Mouse (Mus musculus): Measurements from ENCODE around the gene Atp13a3. TPM values are rescaled to one million over a fixed set of nuclear protein-coding genes. Genes with fewer than 3 reads are reported as not detected.
"Not testable (repeated sequence)": the region's sequence is repeated elsewhere in the genome, so short reads cannot be mapped to it uniquely, and the experiment has no call there.

The Atp13a3 gene
- polyA plus RNA-seq (2012; fragmentation: generic; extraction: Trizol): 30.5 TPM
- long read RNA-seq, experiment 1, partial matches to known transcripts: 1 of 5 reads
- long read RNA-seq, experiment 1, other reads (novel, unspliced or antisense): 4 of 5 reads
- long read RNA-seq, experiment 2, partial matches to known transcripts: 2 of 13 reads
- long read RNA-seq, experiment 2, other reads (novel, unspliced or antisense): 11 of 13 reads

DNA sequence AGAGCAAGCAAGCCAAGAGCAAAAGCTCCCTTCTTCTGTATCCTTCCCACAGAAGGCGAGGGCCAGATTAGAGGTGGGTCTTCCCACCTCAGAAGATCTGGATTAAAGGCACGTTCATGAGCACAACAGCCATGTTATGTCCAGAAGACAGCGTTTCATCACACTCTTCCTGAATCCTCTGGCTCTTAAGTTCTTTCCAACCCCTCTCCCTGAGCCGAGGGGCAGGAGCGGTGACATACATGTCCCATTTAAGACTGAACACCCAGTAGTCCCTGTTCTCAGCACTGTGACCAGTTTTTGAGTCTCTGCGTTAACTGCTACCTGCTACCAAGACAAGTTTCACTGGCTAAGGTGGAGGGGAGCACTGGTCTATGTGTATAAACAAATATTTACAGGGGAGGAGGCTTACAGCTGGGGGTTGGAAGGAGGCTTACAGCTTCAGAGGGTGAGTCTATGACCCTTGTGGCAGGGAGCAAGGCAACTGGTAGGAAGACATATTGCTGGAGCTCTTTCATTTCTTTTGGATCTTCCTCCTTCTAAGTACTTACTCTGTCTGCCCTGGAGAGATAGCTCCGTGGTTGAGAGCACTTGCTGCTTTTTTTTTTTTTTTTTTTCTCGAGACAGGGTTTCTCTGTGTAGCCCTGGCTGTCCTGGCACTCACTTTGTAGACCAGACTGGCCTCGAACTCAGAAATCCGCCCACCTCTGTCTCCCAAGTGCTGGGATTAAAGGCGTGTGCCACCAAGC is at the start of gene Atp13a3:
Gene Atp13a3 (minus strand): TSS at position 51 of the 746 bp plus-strand sequence.
- TF ChIP-seq CTCF (IDR thresholded peaks at IDR 0.05; ENCODE audit: control insufficient read depth, insufficient read depth, insufficient read length): no peak
- no peak within 1 kb of the TSS for H3K4me3 ChIP-seq (ENCODE audit: insufficient read depth, poor library complexity, severe bottlenecking)
- no peaks in the 10 kb centered on the region for H3K27me3 ChIP-seq (ENCODE audit: control insufficient read depth, insufficient read depth, insufficient read length)
- no peaks in the 10 kb centered on the region for H3K36me3 ChIP-seq (ENCODE audit: control insufficient read depth, insufficient read depth)
- H3ac ChIP-seq (ENCODE audit: control insufficient read depth, insufficient read length, low read depth): no peak within 1 kb of the TSS
- no peaks in the 10 kb centered on the region for H3K79me2 ChIP-seq (ENCODE audit: control insufficient read depth, insufficient read depth)
- no peaks in the 10 kb centered on the region for H3K79me3 ChIP-seq (ENCODE audit: low read depth)

- Histone ChIP-seq H3K36me3 (ENCODE audit: control insufficient read depth, insufficient read depth) (no peaks in the 10 kb centered on the region), H3K79me2 (ENCODE audit: control insufficient read depth, insufficient read depth) (no peaks in the 10 kb centered on the region), H3ac (ENCODE audit: control insufficient read depth, insufficient read length, low read depth) (no peak overlapping the region), H3K27me3 (ENCODE audit: control insufficient read depth, insufficient read depth, insufficient read length) (no peaks in the 10 kb centered on the region), H3K79me3 (ENCODE audit: low read depth) (no peaks in the 10 kb centered on the region), H3K4me3 (ENCODE audit: insufficient read depth, poor library complexity, severe bottlenecking) (no peak overlapping the region)
- no peak for TF ChIP-seq MAX (IDR thresholded peaks at IDR 0.05)
- no peak for TF ChIP-seq MYOD1 (IDR thresholded peaks at IDR 0.05; ENCODE audit: control insufficient read depth, insufficient read length, low read depth)
- TF ChIP-seq USF1 (IDR thresholded peaks at IDR 0.05; ENCODE audit: low read depth): no peak
- no peak for TF ChIP-seq CTCF (IDR thresholded peaks at IDR 0.05; ENCODE audit: control insufficient read depth, insufficient read depth, insufficient read length)
- no peak for TF ChIP-seq MYOG (IDR thresholded peaks at IDR 0.05; ENCODE audit: control insufficient read depth, extremely low read depth, insufficient read length)
- TF ChIP-seq FOSL1 (IDR thresholded peaks at IDR 0.05; ENCODE audit: insufficient read depth, low read length, poor library complexity, severe bottlenecking): no peak
- no peak for TF ChIP-seq CEBPB (IDR thresholded peaks at IDR 0.05; ENCODE audit: low read depth)
These were observed 47.6 kb upstream of the Atp13a3 start for GRCm38 (mm10) chr16:30453213-30453975.

DNA sequence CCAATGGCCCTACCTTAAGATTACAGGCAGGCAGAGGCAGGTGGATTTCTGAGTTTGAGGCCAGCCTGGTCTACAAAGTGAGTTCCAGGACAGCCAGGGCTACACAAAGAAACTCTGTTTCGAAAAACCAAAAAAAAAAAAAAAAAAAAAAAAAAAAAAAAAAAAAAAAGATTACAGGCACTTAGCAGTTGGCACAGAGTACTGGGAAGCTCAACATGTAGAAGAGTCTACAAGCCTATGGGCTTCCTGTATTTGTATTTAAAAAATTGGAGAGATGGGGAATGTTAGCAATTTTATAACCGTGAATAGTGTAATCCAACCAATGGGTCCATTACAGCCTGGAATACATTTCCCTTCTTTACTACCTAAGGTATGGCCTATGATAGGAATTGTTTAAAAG is 45.4 kb upstream of the Atp13a3 start:
- H3K27me3 ChIP-seq (ENCODE audit: control insufficient read depth, insufficient read depth, insufficient read length); H3K4me3 ChIP-seq (ENCODE audit: insufficient read depth, poor library complexity, severe bottlenecking); H3K79me2 ChIP-seq (ENCODE audit: control insufficient read depth, insufficient read depth); H3K79me3 ChIP-seq (ENCODE audit: low read depth); H3K36me3 ChIP-seq (ENCODE audit: control insufficient read depth, insufficient read depth); H3ac ChIP-seq (ENCODE audit: control insufficient read depth, insufficient read length, low read depth): not testable (repeated sequence)

- Histone ChIP-seq H3ac (ENCODE audit: control insufficient read depth, insufficient read length, low read depth) (no peak overlapping the region), H3K79me2 (ENCODE audit: control insufficient read depth, insufficient read depth) (no peaks in the 10 kb centered on the region), H3K4me3 (ENCODE audit: insufficient read depth, poor library complexity, severe bottlenecking) (no peak overlapping the region), H3K36me3 (ENCODE audit: control insufficient read depth, insufficient read depth) (no peaks in the 10 kb centered on the region), H3K79me3 (ENCODE audit: low read depth) (no peaks in the 10 kb centered on the region), H3K27me3 (ENCODE audit: control insufficient read depth, insufficient read depth, insufficient read length) (no peaks in the 10 kb centered on the region)
- no peak for TF ChIP-seq MAX (IDR thresholded peaks at IDR 0.05)
- TF ChIP-seq CTCF (IDR thresholded peaks at IDR 0.05; ENCODE audit: control insufficient read depth, insufficient read depth, insufficient read length): no peak
- TF ChIP-seq MYOD1 (IDR thresholded peaks at IDR 0.05; ENCODE audit: control insufficient read depth, insufficient read length, low read depth): no peak
- TF ChIP-seq FOSL1 (IDR thresholded peaks at IDR 0.05; ENCODE audit: insufficient read depth, low read length, poor library complexity, severe bottlenecking): no peak
- no peak for TF ChIP-seq MYOG (IDR thresholded peaks at IDR 0.05; ENCODE audit: control insufficient read depth, extremely low read depth, insufficient read length)
- no peak for TF ChIP-seq CEBPB (IDR thresholded peaks at IDR 0.05; ENCODE audit: low read depth)
- no peak for TF ChIP-seq USF1 (IDR thresholded peaks at IDR 0.05; ENCODE audit: low read depth)
These were observed 43.2 kb upstream of the Atp13a3 start for GRCm38 (mm10) chr16:30449017-30449416.

DNA sequence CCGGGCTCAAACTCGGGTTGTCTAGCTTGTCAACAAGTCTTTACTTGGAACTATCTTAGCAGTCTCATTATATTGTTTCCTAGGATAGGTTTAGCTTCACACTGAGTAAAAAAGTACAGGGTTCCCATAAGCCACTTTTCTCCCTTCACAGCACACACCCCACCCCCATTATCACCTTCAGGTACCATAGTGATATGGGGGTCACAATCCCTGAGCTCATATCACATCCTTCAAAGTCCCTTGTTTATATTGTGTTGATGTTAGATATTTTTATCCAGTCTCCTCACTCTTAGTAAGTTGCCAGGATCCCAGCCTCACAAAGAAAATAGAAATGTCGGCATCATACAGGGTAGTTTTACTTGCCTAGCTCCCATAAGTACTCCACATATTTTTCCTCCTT is 42.4 kb upstream of the Atp13a3 start:
- Histone ChIP-seq H3K4me3 (ENCODE audit: insufficient read depth, poor library complexity, severe bottlenecking) (no peak overlapping the region), H3K36me3 (ENCODE audit: control insufficient read depth, insufficient read depth) (no peaks in the 10 kb centered on the region), H3ac (ENCODE audit: control insufficient read depth, insufficient read length, low read depth) (no peak overlapping the region), H3K27me3 (ENCODE audit: control insufficient read depth, insufficient read depth, insufficient read length) (no peaks in the 10 kb centered on the region), H3K79me2 (ENCODE audit: control insufficient read depth, insufficient read depth) (no peaks in the 10 kb centered on the region), H3K79me3 (ENCODE audit: low read depth) (no peaks in the 10 kb centered on the region)
- no peak for TF ChIP-seq MAX (IDR thresholded peaks at IDR 0.05)
- TF ChIP-seq CEBPB (IDR thresholded peaks at IDR 0.05; ENCODE audit: low read depth): no peak
- TF ChIP-seq FOSL1 (IDR thresholded peaks at IDR 0.05; ENCODE audit: insufficient read depth, low read length, poor library complexity, severe bottlenecking): no peak
- TF ChIP-seq MYOD1 (IDR thresholded peaks at IDR 0.05; ENCODE audit: control insufficient read depth, insufficient read length, low read depth): no peak
- TF ChIP-seq CTCF (IDR thresholded peaks at IDR 0.05; ENCODE audit: control insufficient read depth, insufficient read depth, insufficient read length): no peak
- no peak for TF ChIP-seq USF1 (IDR thresholded peaks at IDR 0.05; ENCODE audit: low read depth)
- TF ChIP-seq MYOG (IDR thresholded peaks at IDR 0.05; ENCODE audit: control insufficient read depth, extremely low read depth, insufficient read length): no peak

- no peak overlapping the region for H3ac ChIP-seq (ENCODE audit: control insufficient read depth, insufficient read length, low read depth)
- no peaks in the 10 kb centered on the region for H3K36me3 ChIP-seq (ENCODE audit: control insufficient read depth, insufficient read depth)
- TF ChIP-seq CEBPB (IDR thresholded peaks at IDR 0.05; ENCODE audit: low read depth) (no peak), CTCF (IDR thresholded peaks at IDR 0.05; ENCODE audit: control insufficient read depth, insufficient read depth, insufficient read length) (no peak), USF1 (IDR thresholded peaks at IDR 0.05; ENCODE audit: low read depth) (no peak), MAX (IDR thresholded peaks at IDR 0.05) (no peak), MYOD1 (IDR thresholded peaks at IDR 0.05; ENCODE audit: control insufficient read depth, insufficient read length, low read depth) (no peak), MYOG (IDR thresholded peaks at IDR 0.05; ENCODE audit: control insufficient read depth, extremely low read depth, insufficient read length) (no peak), FOSL1 (IDR thresholded peaks at IDR 0.05; ENCODE audit: insufficient read depth, low read length, poor library complexity, severe bottlenecking) (no peak)
- no peaks in the 10 kb centered on the region for H3K79me2 ChIP-seq (ENCODE audit: control insufficient read depth, insufficient read depth)
- no peaks in the 10 kb centered on the region for H3K27me3 ChIP-seq (ENCODE audit: control insufficient read depth, insufficient read depth, insufficient read length)
- H3K4me3 ChIP-seq (ENCODE audit: insufficient read depth, poor library complexity, severe bottlenecking): no peak overlapping the region
- no peaks in the 10 kb centered on the region for H3K79me3 ChIP-seq (ENCODE audit: low read depth)
These were observed 41.9 kb upstream of the Atp13a3 start for GRCm38 (mm10) chr16:30447642-30448041.
